Mouse (Mus musculus): ENCODE measurements around the gene Tiam1. TPM values are rescaled to one million over a fixed set of nuclear protein-coding genes. Genes with fewer than 3 reads are reported as not detected.

Gene Tiam1
- polyA plus RNA-seq (2012; rRNA removed), result 6.4 and 19.3 TPM in 2 replicates

- TF ChIP-seq POLR2A (IDR thresholded peaks at IDR 0.05; ENCODE audit: borderline replicate concordance, extremely low read depth, insufficient read depth, insufficient read length, poor library complexity, severe bottlenecking), result peak; percentile 94
- peak; percentile 38; the same call in 1 of the 2 replicates for TF ChIP-seq CTCF (IDR thresholded peaks at IDR 0.05; ENCODE audit: borderline replicate concordance, extremely low read depth, insufficient read depth, insufficient read length)
- DNase-seq (ENCODE audit: low read depth), result peak; percentile 99
These were observed at the start of gene Tiam1 for GRCm38 (mm10) chr16:90143760-90144516. Gene Tiam1, minus strand, starts transcription at chr16:90143769.

GRCm38 (mm10) chr16:90191289-90191688 is 47.7 kb upstream of the Tiam1 start:
- no peak for DNase-seq (ENCODE audit: low read depth)
- TF ChIP-seq POLR2A (IDR thresholded peaks at IDR 0.05; ENCODE audit: borderline replicate concordance, extremely low read depth, insufficient read depth, insufficient read length, poor library complexity, severe bottlenecking) (no peak), CTCF (IDR thresholded peaks at IDR 0.05; ENCODE audit: borderline replicate concordance, extremely low read depth, insufficient read depth, insufficient read length) (no peak)

- peak; percentile 37 for DNase-seq (ENCODE audit: low read depth)
- TF ChIP-seq POLR2A (IDR thresholded peaks at IDR 0.05; ENCODE audit: borderline replicate concordance, extremely low read depth, insufficient read depth, insufficient read length, poor library complexity, severe bottlenecking) (no peak), CTCF (IDR thresholded peaks at IDR 0.05; ENCODE audit: borderline replicate concordance, extremely low read depth, insufficient read depth, insufficient read length) (no peak; the same call in 1 of the 2 replicates)
These were observed 43.9 kb upstream of the Tiam1 start for GRCm38 (mm10) chr16:90187453-90187852.

GRCm38 (mm10) chr16:90185928-90186588 is 42.5 kb upstream of the Tiam1 start:
- peak; percentile 92 for TF ChIP-seq CTCF (IDR thresholded peaks at IDR 0.05; ENCODE audit: borderline replicate concordance, extremely low read depth, insufficient read depth, insufficient read length)
- no peak for TF ChIP-seq POLR2A (IDR thresholded peaks at IDR 0.05; ENCODE audit: borderline replicate concordance, extremely low read depth, insufficient read depth, insufficient read length, poor library complexity, severe bottlenecking)
- peak; percentile 88 for DNase-seq (ENCODE audit: low read depth)

- TF ChIP-seq CTCF (IDR thresholded peaks at IDR 0.05; ENCODE audit: borderline replicate concordance, extremely low read depth, insufficient read depth, insufficient read length) (no peak), POLR2A (IDR thresholded peaks at IDR 0.05; ENCODE audit: borderline replicate concordance, extremely low read depth, insufficient read depth, insufficient read length, poor library complexity, severe bottlenecking) (no peak)
These were observed 40.6 kb upstream of the Tiam1 start for GRCm38 (mm10) chr16:90184135-90184534.

GRCm38 (mm10) chr16:90181673-90182072 is 38.1 kb upstream of the Tiam1 start:
- no peak for DNase-seq (ENCODE audit: low read depth)
- no peak for TF ChIP-seq POLR2A (IDR thresholded peaks at IDR 0.05; ENCODE audit: borderline replicate concordance, extremely low read depth, insufficient read depth, insufficient read length, poor library complexity, severe bottlenecking)
- TF ChIP-seq CTCF (IDR thresholded peaks at IDR 0.05; ENCODE audit: borderline replicate concordance, extremely low read depth, insufficient read depth, insufficient read length), result no peak

More at GRCm38 (mm10) chr16:90184135-90184534, 40.6 kb upstream of the Tiam1 start:
- no peak for DNase-seq (ENCODE audit: low read depth)

- TF ChIP-seq CTCF (IDR thresholded peaks at IDR 0.05; ENCODE audit: borderline replicate concordance, extremely low read depth, insufficient read depth, insufficient read length) (no peak), POLR2A (IDR thresholded peaks at IDR 0.05; ENCODE audit: borderline replicate concordance, extremely low read depth, insufficient read depth, insufficient read length, poor library complexity, severe bottlenecking) (no peak)
- DNase-seq (ENCODE audit: low read depth), result no peak
These were observed 37.4 kb upstream of the Tiam1 start for GRCm38 (mm10) chr16:90180975-90181374.

GRCm38 (mm10) chr16:90179892-90180291 is 36.3 kb upstream of the Tiam1 start:
- DNase-seq (ENCODE audit: low read depth), result no peak
- TF ChIP-seq CTCF (IDR thresholded peaks at IDR 0.05; ENCODE audit: borderline replicate concordance, extremely low read depth, insufficient read depth, insufficient read length) (no peak), POLR2A (IDR thresholded peaks at IDR 0.05; ENCODE audit: borderline replicate concordance, extremely low read depth, insufficient read depth, insufficient read length, poor library complexity, severe bottlenecking) (no peak)

GRCm38 (mm10) chr16:90178404-90178803 is 34.8 kb upstream of the Tiam1 start:
- TF ChIP-seq POLR2A (IDR thresholded peaks at IDR 0.05; ENCODE audit: borderline replicate concordance, extremely low read depth, insufficient read depth, insufficient read length, poor library complexity, severe bottlenecking), result no peak
- TF ChIP-seq CTCF (IDR thresholded peaks at IDR 0.05; ENCODE audit: borderline replicate concordance, extremely low read depth, insufficient read depth, insufficient read length), result no peak
- no peak for DNase-seq (ENCODE audit: low read depth)

- TF ChIP-seq CTCF (IDR thresholded peaks at IDR 0.05; ENCODE audit: borderline replicate concordance, extremely low read depth, insufficient read depth, insufficient read length) (no peak), POLR2A (IDR thresholded peaks at IDR 0.05; ENCODE audit: borderline replicate concordance, extremely low read depth, insufficient read depth, insufficient read length, poor library complexity, severe bottlenecking) (no peak)
- no peak for DNase-seq (ENCODE audit: low read depth)
These were observed 33.9 kb upstream of the Tiam1 start for GRCm38 (mm10) chr16:90177425-90177824.

- DNase-seq (ENCODE audit: low read depth), result peak; percentile 86
- no peak for TF ChIP-seq CTCF (IDR thresholded peaks at IDR 0.05; ENCODE audit: borderline replicate concordance, extremely low read depth, insufficient read depth, insufficient read length)
- no peak for TF ChIP-seq POLR2A (IDR thresholded peaks at IDR 0.05; ENCODE audit: borderline replicate concordance, extremely low read depth, insufficient read depth, insufficient read length, poor library complexity, severe bottlenecking)
These were observed 32.9 kb upstream of the Tiam1 start for GRCm38 (mm10) chr16:90176472-90176871.

All from brain, embryonic 14.5 days (tissue).